9 mouse cellular contexts compared by ENCODE assay signal in genomic region chr19:44372969-44373368, GRCm38 (mm10). TPM values are rescaled to one million over a fixed set of nuclear protein-coding genes. Genes with fewer than 3 reads are reported as not detected.
A peak's percentile ranks its signal among the peaks of the same experiment; 100 is the strongest.
DNase-seq lines count a peak whose midpoint lies in the region; ATAC-seq lines count a peak whose summit lies in the region.
"Had no signal": no experiment of that assay in that cellular context is flagged by ENCODE, and none has a peak within 500 bp of the region (broad histone marks: within the 10 kb centered on the region; RNA-seq: fewer than 3 reads in every experiment).

No protein-coding gene starts in this region.

- WGBS in embryonic facial prominence, embryonic 10.5 days = 21% methylated on average over 6 of the region's 6 CpGs
- 28% methylated on average over 6 of the region's 6 CpGs for WGBS in limb, embryonic 13.5 days
- 16% methylated on average over 6 of the region's 6 CpGs for WGBS in stomach, embryonic 16.5 days

- H3K4me3 ChIP-seq in embryonic facial prominence, embryonic 10.5 days = no peak overlapping the region
- no peak overlapping the region for H3K4me3 ChIP-seq in limb, embryonic 13.5 days
- H3K4me3 ChIP-seq in stomach, embryonic 16.5 days (replicated peaks; ENCODE audit: low read length) = no peak overlapping the region
- H3K4me3 ChIP-seq: embryonic facial prominence, embryonic 12.5 days had no signal

- H3K4me1 ChIP-seq in embryonic facial prominence, embryonic 10.5 days = peaks cover 8% of the 10 kb centered on the region
- peaks cover 6% of the 10 kb centered on the region; the same call in 1 of the 2 replicates for H3K4me1 ChIP-seq in limb, embryonic 13.5 days
- peaks cover 3% of the 10 kb centered on the region for H3K4me1 ChIP-seq in stomach, embryonic 16.5 days (ENCODE audit: control insufficient read depth, insufficient read depth, low read length)

- no peaks in the 10 kb centered on the region for H3K36me3 ChIP-seq in embryonic facial prominence, embryonic 10.5 days (replicated peaks)
- no peaks in the 10 kb centered on the region for H3K36me3 ChIP-seq in limb, embryonic 13.5 days
- H3K36me3 ChIP-seq in stomach, embryonic 16.5 days (ENCODE audit: control insufficient read depth, insufficient read depth, low read length) = no peaks in the 10 kb centered on the region
- H3K36me3 ChIP-seq: embryonic facial prominence, embryonic 12.5 days had no signal

- peak; percentile 89 for DNase-seq in A20 (ENCODE audit: low read depth, low spot score)
- peak; percentile 91 for DNase-seq in adrenal gland, postnatal 10 days
- DNase-seq in embryonic facial prominence, embryonic 10.5 days (ENCODE audit: low spot score) = peak; percentile 77
- peak; percentile 90 for DNase-seq in heart, adult 8-10 months (ENCODE audit: low spot score)
- DNase-seq in kidney, adult 8-10 months = peak; percentile 71 to 81
- DNase-seq in naive thymus-derived CD4-positive, alpha-beta T cell, adult 2 months (ENCODE audit: low read depth) = peak; percentile 88

- peak; percentile 48; the same call in 1 of the 2 replicates for ATAC-seq in limb, embryonic 13.5 days (ENCODE audit: low FRiP score, low read depth)
- peak; percentile 83; the same call in 1 of the 2 replicates for ATAC-seq in stomach, embryonic 16.5 days (ENCODE audit: insufficient read depth, low FRiP score)

- no peak overlapping the region for H3K9ac ChIP-seq in limb, embryonic 13.5 days
- H3K9ac ChIP-seq in stomach, embryonic 16.5 days (ENCODE audit: low read length) = no peak overlapping the region
- H3K9ac ChIP-seq: embryonic facial prominence, embryonic 12.5 days had no signal

- no peak overlapping the region for H3K4me2 ChIP-seq in limb, embryonic 13.5 days (replicated peaks)
- no peak overlapping the region for H3K4me2 ChIP-seq in stomach, embryonic 16.5 days (ENCODE audit: low read depth, low read length)
- H3K4me2 ChIP-seq: embryonic facial prominence, embryonic 12.5 days had no signal

- H3K9me3 ChIP-seq in embryonic facial prominence, embryonic 10.5 days = no peaks in the 10 kb centered on the region
- no peaks in the 10 kb centered on the region for H3K9me3 ChIP-seq in limb, embryonic 13.5 days
- no peaks in the 10 kb centered on the region for H3K9me3 ChIP-seq in stomach, embryonic 16.5 days (replicated peaks; ENCODE audit: control insufficient read depth, low read length)
- H3K9me3 ChIP-seq: embryonic facial prominence, embryonic 12.5 days had no signal

- H3K27me3 ChIP-seq in embryonic facial prominence, embryonic 10.5 days (replicated peaks; ENCODE audit: low read depth, poor library complexity, severe bottlenecking) = peaks cover 6% of the 10 kb centered on the region; the same call in 1 of the 2 replicates
- no peaks in the 10 kb centered on the region for H3K27me3 ChIP-seq in limb, embryonic 13.5 days
- peaks cover 5% of the 10 kb centered on the region; the same call in 1 of the 2 replicates for H3K27me3 ChIP-seq in stomach, embryonic 16.5 days (ENCODE audit: control insufficient read depth, insufficient read depth, low read length)
- H3K27me3 ChIP-seq: embryonic facial prominence, embryonic 12.5 days had no signal

- H3K27ac ChIP-seq in embryonic facial prominence, embryonic 10.5 days (replicated peaks) = no peak overlapping the region
- H3K27ac ChIP-seq in limb, embryonic 13.5 days = no peak overlapping the region
- no peak overlapping the region for H3K27ac ChIP-seq in stomach, embryonic 16.5 days (ENCODE audit: low read length)
- H3K27ac ChIP-seq: embryonic facial prominence, embryonic 12.5 days had no signal

RNA-seq across cellular contexts. Expression of gene Scd1, which starts 34.7 kb away (rescaled TPM):
- 100 to 1,000 TPM; 181 to 382 TPM for total RNA-seq in adrenal gland, postnatal 10 days (2021)
- 15.3 and 17.9 TPM in 2 replicates for polyA plus RNA-seq in embryonic facial prominence, embryonic 10.5 days (2016; fragmentation: Nextera tagmentation; extraction: Ambion mirVana)
- 10 to 100 TPM; 14.9 to 24.2 (median 20.9) TPM for total RNA-seq in heart, adult 8-10 months (2022)
- polyA plus RNA-seq in limb, embryonic 13.5 days (2015; fragmentation: Nextera tagmentation; extraction: Ambion mirVana) = 8.0 and 8.4 TPM in 2 replicates
- polyA plus RNA-seq in stomach, embryonic 16.5 days (2015; fragmentation: Nextera tagmentation; extraction: Ambion mirVana) = 4.5 and 5.1 TPM in 2 replicates

RNA-seq across cellular contexts. Expression of gene Scd4, which starts 40.1 kb away (rescaled TPM):
- 1 to 10 TPM; 1.6 to 1.7 TPM for total RNA-seq in adrenal gland, postnatal 10 days (2021)
- 0.05 and 0.10 TPM in 2 replicates for polyA plus RNA-seq in embryonic facial prominence, embryonic 10.5 days (2016; fragmentation: Nextera tagmentation; extraction: Ambion mirVana)
- total RNA-seq in heart, adult 8-10 months (2022) = 1 to 10 TPM; 2.6 to 5.1 (median 3.1) TPM
- 0.13 and 0.14 TPM in 2 replicates for polyA plus RNA-seq in limb, embryonic 13.5 days (2015; fragmentation: Nextera tagmentation; extraction: Ambion mirVana)
- 0.14 and 0.39 TPM in 2 replicates for polyA plus RNA-seq in stomach, embryonic 16.5 days (2015; fragmentation: Nextera tagmentation; extraction: Ambion mirVana)
